Mouse (Mus musculus): ENCODE measurements around the gene Fdx1l.

Gene Fdx1l

GRCm38 (mm10) chr9:21027774-21028290, 45.6 kb downstream of the Fdx1l start:
- no peak for DNase-seq (ENCODE audit: low spot score)

GRCm38 (mm10) chr9:21026849-21027248, 46.6 kb downstream of the Fdx1l start:
- no peak for DNase-seq (ENCODE audit: low spot score)

GRCm38 (mm10) chr9:21025258-21025810, 48.1 kb downstream of the Fdx1l start:
- no peak for DNase-seq (ENCODE audit: low spot score)

GRCm38 (mm10) chr9:21022726-21023125, 50.7 kb downstream of the Fdx1l start:
- DNase-seq (ENCODE audit: low spot score) = no peak

GRCm38 (mm10) chr9:21022288-21022687, 51.1 kb downstream of the Fdx1l start:
- no peak for DNase-seq (ENCODE audit: low spot score)

GRCm38 (mm10) chr9:21021363-21021762, 52.1 kb downstream of the Fdx1l start:
- DNase-seq (ENCODE audit: low spot score) = no peak

- no peak for DNase-seq (ENCODE audit: low spot score)
Observed at GRCm38 (mm10) chr9:21018600-21018999, 54.8 kb downstream of the Fdx1l start.
